Mouse (Mus musculus): ENCODE measurements around the gene Olfr596. TPM values are rescaled to one million over a fixed set of nuclear protein-coding genes. Genes with fewer than 3 reads are reported as not detected.
"Not testable (repeated sequence)": the region's sequence is repeated elsewhere in the genome, so short reads cannot be mapped to it uniquely, and the experiment has no call there.

The Olfr596 gene
- total RNA-seq (2021) = not detected
- long read RNA-seq, experiment 1 = 0 reads
- long read RNA-seq, experiment 2 = 0 reads

- intact Hi-C loops (cut with DNase I); DNase-seq: not testable (repeated sequence)
These were observed at the start of gene Olfr596 for GRCm38 (mm10) chr7:103305348-103305747. Olfr596 (plus strand) TSS chr7:103305648.

GRCm38 (mm10) chr7:103316015-103316414 lies 10.6 kb downstream of the Olfr596 start, which contains the start of gene Olfr597:
Olfr597 (plus strand) TSS chr7:103316315.
- intact Hi-C loops (cut with DNase I); DNase-seq: not testable (repeated sequence)

GRCm38 (mm10) chr7:103323268-103323667 lies 17.8 kb downstream of the Olfr596 start, which contains the start of gene Olfr598:
Olfr598 (plus strand) TSS chr7:103323568.
- intact Hi-C loops (cut with DNase I) = no loop called here
- no peak for DNase-seq

GRCm38 (mm10) chr7:103335617-103336016 lies 30.2 kb downstream of the Olfr596 start, which contains the start of gene Olfr599:
Olfr599 (plus strand) TSS chr7:103335917.
- intact Hi-C loops (cut with DNase I) = no loop called here
- no peak for DNase-seq

- intact Hi-C loops (cut with DNase I) = no loop called here
- no peak for DNase-seq
These were observed 44.1 kb downstream of the Olfr596 start, which contains the start of gene Olfr600 for GRCm38 (mm10) chr7:103349569-103349968. Olfr600 (minus strand) TSS chr7:103349669.

Small RNA genes within 50 kb of the gene (microRNA-seq; reads per million reads assigned to microRNA genes)
- gene Gm23550 (0 reads per million in 2 experiments), gene Gm25171 (0 reads per million in 2 experiments)

Other genes with a start within 250 kb of the Olfr596 start
- gene Olfr584, start 223.8 kb upstream of the Olfr596 start, total RNA-seq (2021) = not detected
- not detected for gene Olfr585, start 207.9 kb upstream of the Olfr596 start, total RNA-seq (2021)
- not detected for gene Olfr586, start 180.0 kb upstream of the Olfr596 start, total RNA-seq (2021)
- not detected for gene Olfr588-ps1, start 164.8 kb upstream of the Olfr596 start, total RNA-seq (2021)
- gene Olfr589, start 149.3 kb upstream of the Olfr596 start, total RNA-seq (2021) = not detected
- gene Olfr591, start 127.3 kb upstream of the Olfr596 start, total RNA-seq (2021) = not detected
- gene Olfr592, start 120.8 kb upstream of the Olfr596 start, total RNA-seq (2021) = not detected
- gene Olfr593, start 93.8 kb upstream of the Olfr596 start, total RNA-seq (2021) = not detected
- gene Olfr594, start 88.7 kb upstream of the Olfr596 start, total RNA-seq (2021) = not detected
- gene Usp17ld, start 53.1 kb upstream of the Olfr596 start, total RNA-seq (2021) = not detected
- gene Olfr597, start 10.7 kb downstream of the Olfr596 start, total RNA-seq (2021) = not detected
- not detected for gene Olfr598, start 17.9 kb downstream of the Olfr596 start, total RNA-seq (2021)
- not detected for gene Olfr599, start 30.3 kb downstream of the Olfr596 start, total RNA-seq (2021)
- gene Olfr600, start 44.0 kb downstream of the Olfr596 start, total RNA-seq (2021) = not detected
- not detected for gene Olfr601, start 57.0 kb downstream of the Olfr596 start, total RNA-seq (2021)
- gene Olfr603, start 80.5 kb downstream of the Olfr596 start, total RNA-seq (2021) = not detected
- gene Usp17lc, start 109.4 kb downstream of the Olfr596 start, total RNA-seq (2021) = not detected
- not detected for gene Olfr605, start 139.8 kb downstream of the Olfr596 start, total RNA-seq (2021)
- not detected for gene Olfr606, start 143.4 kb downstream of the Olfr596 start, total RNA-seq (2021)
- gene Olfr607, start 158.5 kb downstream of the Olfr596 start, total RNA-seq (2021) = not detected
- gene Olfr608, start 164.2 kb downstream of the Olfr596 start, total RNA-seq (2021) = not detected
- gene Olfr609, start 192.4 kb downstream of the Olfr596 start, total RNA-seq (2021) = not detected
- not detected for gene Olfr610, start 206.5 kb downstream of the Olfr596 start, total RNA-seq (2021)
- not detected for gene Olfr611, start 215.2 kb downstream of the Olfr596 start, total RNA-seq (2021)
- not detected for gene Olfr612, start 237.1 kb downstream of the Olfr596 start, total RNA-seq (2021)
- gene Olfr613, start 242.4 kb downstream of the Olfr596 start, total RNA-seq (2021) = not detected